Mouse (Mus musculus): ENCODE results near the gene Il34.

DNA sequence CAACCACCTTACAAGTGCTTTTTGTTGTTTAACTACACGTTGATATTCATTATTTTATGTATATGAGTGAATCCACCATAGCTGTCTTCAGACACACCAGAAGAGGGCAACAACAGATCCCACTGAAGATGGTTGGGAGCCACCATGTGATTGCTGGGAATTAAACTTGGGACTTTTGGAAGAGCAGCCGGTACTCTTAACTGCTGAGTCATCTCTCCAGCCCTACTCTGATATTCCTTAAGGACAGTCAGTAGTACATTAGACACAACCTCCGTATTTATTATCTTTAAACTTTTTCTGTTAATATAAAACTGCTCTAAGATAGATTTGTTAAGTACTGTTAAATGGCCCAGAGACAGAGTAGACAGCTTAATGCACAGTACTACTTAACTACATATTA, 26.2 kb upstream of the Il34 start:
- TF ChIP-seq CTCF (IDR thresholded peaks at IDR 0.05; ENCODE audit: insufficient read depth, low read depth, low read length) (no peak), POLR2A (IDR thresholded peaks at IDR 0.05; ENCODE audit: insufficient read depth, low read depth, low read length) (no peak)

Measured in olfactory bulb, adult 2 months (tissue).